Mouse (Mus musculus) olfactory bulb, adult 2 months (tissue): ENCODE measurements around the gene Sult2a7.

Experiments
- CTCF ChIP-seq: fragments of 200-500 bp; IDR thresholded peaks from 2 replicates; pipeline ENCODE4 v1.5.1; 2012; ENCODE audit warnings: low read depth, mild to moderate bottlenecking, low read length, moderate library complexity; ENCODE audit not compliant: insufficient read depth
- POLR2A ChIP-seq: fragments of 200-500 bp; IDR thresholded peaks from 2 replicates; pipeline ENCODE4 v1.6.1; 2012; ENCODE audit warnings: mild to moderate bottlenecking, low read depth, low read length, moderate library complexity; ENCODE audit not compliant: insufficient read depth

DNA sequence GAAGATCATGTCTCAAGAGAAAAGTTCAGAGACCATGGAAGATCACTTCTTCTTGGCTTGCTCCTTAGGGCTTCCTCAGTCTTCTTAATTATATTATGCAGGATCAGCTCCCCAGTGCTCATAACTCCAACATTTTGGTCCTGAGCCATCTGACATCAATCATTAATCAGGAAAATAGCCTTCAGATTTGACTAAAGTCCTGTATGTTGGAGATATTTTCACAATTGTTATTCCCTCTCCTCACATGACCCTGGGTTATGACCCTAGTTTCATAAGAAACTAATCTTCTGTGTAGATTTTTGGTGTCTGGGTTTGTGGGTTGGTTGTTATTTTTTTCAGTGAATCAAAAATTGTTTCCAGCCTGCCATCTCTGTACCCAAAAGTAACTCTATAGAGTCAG, 54.4 kb downstream of the Sult2a7 start:
- TF ChIP-seq POLR2A (no peak), CTCF (no peak)
